Mouse (Mus musculus): Measurements from ENCODE around the gene Mylk.

GRCm38 (mm10) chr16:34763959-34764591 lies 19.1 kb downstream of the Mylk start:
- TF ChIP-seq CTCF (IDR thresholded peaks at IDR 0.05; ENCODE audit: extremely low read depth, insufficient read depth, low read length) (no peak), POLR2A (IDR thresholded peaks at IDR 0.05; ENCODE audit: extremely low read depth, insufficient read depth, low read length) (no peak)

All from cortical plate, adult 2 months (tissue).